Mouse (Mus musculus) thymus, adult 2 months (tissue): ENCODE measurements around the gene Tmem176a. TPM values are rescaled to one million over a fixed set of nuclear protein-coding genes. Genes with fewer than 3 reads are reported as not detected.

Experiments
- DNase-seq: peaks from one replicate; pipeline ENCODE4 v3.0.0; 2021
- H3K27ac ChIP-seq: fragments of 200-500 bp; 2 replicates; pipeline ENCODE4 v1.5.1; 2012; ENCODE audit warnings: low read length, control low read depth; ENCODE audit not compliant: control insufficient read depth, insufficient read depth
- H3K27me3 ChIP-seq: fragments of 200-500 bp; 2 replicates; pipeline ENCODE4 v1.6.1; 2012; ENCODE audit warnings: mild to moderate bottlenecking, low read length, moderate library complexity, mixed read lengths; ENCODE audit not compliant: control insufficient read depth, insufficient read depth
- H3K36me3 ChIP-seq: fragments of 200-500 bp; 2 replicates; pipeline ENCODE4 v1.6.1; 2012; ENCODE audit warnings: mild to moderate bottlenecking, low read length, moderate library complexity; ENCODE audit not compliant: control insufficient read depth, insufficient read depth
- H3K4me1 ChIP-seq: fragments of 200-500 bp; replicated peaks from 2 replicates; pipeline ENCODE4 v1.6.1; 2012; ENCODE audit warnings: low read length; ENCODE audit not compliant: control insufficient read depth, insufficient read depth
- H3K4me3 ChIP-seq: fragments of 200-500 bp; 2 replicates; pipeline ENCODE4 v1.5.1; 2012; ENCODE audit warnings: mild to moderate bottlenecking, low read length, control low read depth, moderate library complexity; ENCODE audit not compliant: control insufficient read depth, insufficient read depth
- CTCF ChIP-seq: fragments of 200-500 bp; IDR thresholded peaks from 2 replicates; pipeline ENCODE4 v1.5.1; 2012; ENCODE audit warnings: mild to moderate bottlenecking, control low read depth, low read length, moderate library complexity, borderline replicate concordance; ENCODE audit not compliant: control insufficient read depth, poor library complexity, insufficient read depth; ENCODE audit errors: extremely low read depth
- POLR2A ChIP-seq: fragments of 200-500 bp; IDR thresholded peaks from 2 replicates; pipeline ENCODE4 v1.6.1; 2012; ENCODE audit warnings: mild to moderate bottlenecking, low read length, control low read depth, moderate library complexity; ENCODE audit not compliant: control insufficient read depth, poor library complexity, insufficient read depth; ENCODE audit errors: extremely low read depth
- WGBS: fragments of 180-500 bp; shearing (Covaris S2); methylation state at CpG from one replicate; pipeline ENCODE4 v1.1.7; 2018; 5-methylcytosine and 5-hydroxymethylcytosine counted together
- polyA plus RNA-seq: library from polyadenylated mRNA; depleted of rRNA; stranded (reverse); fragments of >200 nt; gene quantifications from 2 replicates; pipeline ENCODE4 v1.2.3, GENCODE M21; 2012

Tmem176a gene
- polyA plus RNA-seq, 1 experiment = 84.8 TPM

- no peaks in the 10 kb centered on the region for H3K27me3 ChIP-seq
- no peak overlapping the region for H3K27ac ChIP-seq
- H3K4me1 ChIP-seq = no peaks in the 10 kb centered on the region
- 92% methylated on average over 1 of the region's 1 CpGs for WGBS
- DNase-seq = no peak
- H3K4me3 ChIP-seq = no peak overlapping the region
- H3K36me3 ChIP-seq = no peaks in the 10 kb centered on the region; the same call in 1 of the 2 replicates
- TF ChIP-seq POLR2A (no peak), CTCF (no peak)
Measured at GRCm38 (mm10) chr6:48832426-48832825, 8.3 kb upstream of the Tmem176a start.

GRCm38 (mm10) chr6:48833515-48833914 is 7.2 kb upstream of the Tmem176a start:
- WGBS = 94% methylated on average over 4 of the region's 4 CpGs

DNA sequence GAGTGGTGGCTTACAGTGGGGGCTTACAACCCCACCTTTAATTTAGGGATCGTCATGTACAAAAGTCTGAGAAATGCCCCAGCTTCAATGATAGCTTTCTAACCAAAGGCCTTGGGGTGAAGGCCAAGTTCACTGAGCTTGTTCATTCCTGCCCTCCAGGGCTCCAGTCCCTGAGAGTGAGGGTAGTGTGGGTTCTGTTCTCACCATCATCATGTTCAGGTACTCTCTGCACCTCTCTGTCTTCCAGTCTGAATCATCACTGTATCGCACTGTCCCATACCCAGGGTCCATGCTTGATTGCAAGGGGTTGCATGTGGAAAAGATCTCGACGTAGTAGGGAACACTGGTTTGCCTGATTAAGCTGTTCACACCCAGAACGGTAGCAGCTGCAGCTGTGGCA is 5.5 kb upstream of the Tmem176a start:
- 89% methylated on average over 5 of the region's 5 CpGs for WGBS
- Histone ChIP-seq H3K27ac (no peak overlapping the region), H3K27me3 (no peaks in the 10 kb centered on the region), H3K4me1 (peaks cover 5% of the 10 kb centered on the region), H3K4me3 (no peak overlapping the region), H3K36me3 (no peaks in the 10 kb centered on the region; the same call in 1 of the 2 replicates)
- DNase-seq = no peak
- TF ChIP-seq CTCF = no peak
- TF ChIP-seq POLR2A = no peak

More at GRCm38 (mm10) chr6:48833515-48833914, 7.2 kb upstream of the Tmem176a start:
- no peak for DNase-seq
- TF ChIP-seq CTCF (no peak), POLR2A (no peak)
- H3K27ac ChIP-seq = no peak overlapping the region
- no peaks in the 10 kb centered on the region; the same call in 1 of the 2 replicates for H3K36me3 ChIP-seq
- H3K27me3 ChIP-seq = no peaks in the 10 kb centered on the region
- 0 out of 2 replicates have a peak, but pooled peaks cover 2% of the 10 kb centered on the region for H3K4me1 ChIP-seq
- no peak overlapping the region for H3K4me3 ChIP-seq

DNA sequence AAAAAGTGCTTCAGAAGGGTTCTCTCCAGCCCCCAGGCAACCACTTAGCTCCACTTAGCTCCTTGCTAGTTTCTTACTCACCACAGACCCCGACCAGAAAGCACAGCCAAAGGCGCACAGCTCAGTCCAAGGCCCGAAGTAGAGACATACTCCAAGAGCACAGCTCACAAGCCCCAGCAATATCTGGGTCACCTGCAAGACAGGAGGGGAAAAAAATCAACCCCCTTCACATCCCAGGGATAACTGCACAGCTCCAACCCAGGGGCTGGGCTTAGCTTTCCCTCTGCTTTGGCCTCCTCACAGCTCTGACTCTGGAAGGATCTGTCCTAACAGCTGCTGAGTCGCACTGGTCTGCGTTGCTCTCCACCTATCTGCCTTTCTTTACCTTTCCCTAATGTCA is 4.6 kb upstream of the Tmem176a start:
- H3K36me3 ChIP-seq = no peaks in the 10 kb centered on the region; the same call in 1 of the 2 replicates
- H3K4me3 ChIP-seq = no peak overlapping the region
- WGBS = 95% methylated on average over 5 of the region's 5 CpGs
- H3K4me1 ChIP-seq = peaks cover 14% of the 10 kb centered on the region
- TF ChIP-seq CTCF (no peak), POLR2A (no peak)
- no peaks in the 10 kb centered on the region for H3K27me3 ChIP-seq
- DNase-seq = no peak
- H3K27ac ChIP-seq = no peak overlapping the region

- Histone ChIP-seq H3K27ac (no peak overlapping the region), H3K4me1 (peaks cover 25% of the 10 kb centered on the region), H3K4me3 (no peak overlapping the region), H3K27me3 (no peaks in the 10 kb centered on the region), H3K36me3 (no peaks in the 10 kb centered on the region; the same call in 1 of the 2 replicates)
- TF ChIP-seq POLR2A = no peak
- TF ChIP-seq CTCF = no peak
- 94% methylated on average over 7 of the region's 7 CpGs for WGBS
- no peak for DNase-seq
Measured at GRCm38 (mm10) chr6:48837516-48837915, 3.2 kb upstream of the Tmem176a start.

DNA sequence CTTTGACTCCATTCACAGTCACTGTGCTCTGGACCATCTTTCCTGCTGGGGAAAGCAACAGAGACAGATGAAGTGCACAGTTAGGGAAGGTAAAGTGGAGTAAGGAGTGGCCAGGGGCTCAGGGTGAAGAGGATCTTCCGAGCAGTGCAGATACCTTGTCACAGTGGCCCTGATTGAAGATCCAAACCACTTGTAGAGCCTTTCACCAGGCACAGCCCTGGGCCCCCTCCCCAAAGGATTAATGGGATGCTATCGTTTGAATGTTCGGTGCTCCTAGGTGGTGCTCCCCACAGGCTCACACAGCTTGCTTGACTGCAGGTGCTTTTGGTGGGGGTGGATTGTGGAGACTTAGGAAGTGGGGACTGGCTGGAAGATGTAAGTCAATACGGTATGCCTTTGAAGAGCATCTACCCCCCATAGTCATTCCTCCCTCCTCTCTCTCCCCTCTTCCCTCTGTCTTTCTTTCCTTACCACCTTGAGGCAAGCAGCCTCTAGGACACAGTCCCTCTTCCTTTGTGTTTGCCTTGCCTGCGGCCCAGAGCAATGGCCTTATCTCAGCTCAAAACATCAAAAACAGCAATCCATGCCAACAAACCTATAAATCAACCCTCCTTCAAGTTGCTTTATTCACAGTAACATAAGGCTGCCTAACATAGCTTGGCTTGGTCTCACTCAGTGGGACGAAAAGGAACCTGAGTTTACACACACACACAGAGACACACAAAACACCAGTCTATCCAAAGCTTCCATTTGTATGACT is 2.2 kb upstream of the Tmem176a start:
- TF ChIP-seq POLR2A (no peak), CTCF (no peak)
- Histone ChIP-seq H3K4me3 (no peak overlapping the region), H3K27me3 (no peaks in the 10 kb centered on the region), H3K27ac (peak overlapping the region; percentile 11; the same call in 1 of the 2 replicates), H3K4me1 (peaks cover 25% of the 10 kb centered on the region), H3K36me3 (no peaks in the 10 kb centered on the region; the same call in 1 of the 2 replicates)
- no peak for DNase-seq
- 86% methylated on average over 6 of the region's 6 CpGs for WGBS
